Mouse (Mus musculus): ENCODE measurements around the gene Stk17b.
"Not testable (repeated sequence)": the region's sequence is repeated elsewhere in the genome, so short reads cannot be mapped to it uniquely, and the experiment has no call there.

Gene Stk17b

DNA sequence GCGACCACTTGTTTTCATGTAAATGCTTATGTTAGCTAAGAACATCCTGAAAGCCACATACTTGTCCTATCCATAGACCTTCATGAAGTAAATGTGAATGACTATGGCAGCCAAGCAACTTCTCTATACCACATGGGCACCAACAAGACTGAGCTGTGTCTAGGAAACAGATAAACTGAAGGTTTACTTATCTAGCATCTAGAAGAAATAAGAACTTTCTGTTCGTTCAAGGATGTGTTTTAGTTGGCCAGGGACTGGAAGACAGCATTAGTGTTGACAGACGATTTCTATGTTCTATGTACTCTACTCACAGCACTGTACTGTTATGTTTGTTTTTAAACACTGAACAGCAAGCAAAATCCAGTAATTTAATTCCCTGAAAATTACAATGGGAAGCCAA is 2.9 kb downstream of the Stk17b start:
- no peak for DNase-seq (ENCODE audit: low spot score)

DNA sequence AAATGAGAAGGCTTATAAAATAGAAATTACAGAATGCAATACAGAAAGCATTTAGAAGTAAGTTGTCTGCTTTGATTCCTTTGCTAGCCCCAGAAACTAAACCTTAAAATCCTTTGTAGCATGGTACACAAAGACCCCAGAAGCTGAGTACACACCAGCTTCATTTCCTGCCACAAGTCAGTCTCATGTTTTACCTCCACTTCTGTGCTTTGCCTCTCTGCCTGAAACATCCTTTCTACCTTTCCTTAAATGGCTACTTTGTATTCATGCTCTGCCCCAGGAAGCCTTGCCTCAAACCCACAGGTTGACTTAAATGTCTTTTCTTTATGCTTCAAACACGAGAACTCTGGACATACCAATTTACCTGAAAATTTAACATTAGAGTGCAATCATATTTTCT is 3.7 kb downstream of the Stk17b start:
- no peak for DNase-seq (ENCODE audit: low spot score)

DNA sequence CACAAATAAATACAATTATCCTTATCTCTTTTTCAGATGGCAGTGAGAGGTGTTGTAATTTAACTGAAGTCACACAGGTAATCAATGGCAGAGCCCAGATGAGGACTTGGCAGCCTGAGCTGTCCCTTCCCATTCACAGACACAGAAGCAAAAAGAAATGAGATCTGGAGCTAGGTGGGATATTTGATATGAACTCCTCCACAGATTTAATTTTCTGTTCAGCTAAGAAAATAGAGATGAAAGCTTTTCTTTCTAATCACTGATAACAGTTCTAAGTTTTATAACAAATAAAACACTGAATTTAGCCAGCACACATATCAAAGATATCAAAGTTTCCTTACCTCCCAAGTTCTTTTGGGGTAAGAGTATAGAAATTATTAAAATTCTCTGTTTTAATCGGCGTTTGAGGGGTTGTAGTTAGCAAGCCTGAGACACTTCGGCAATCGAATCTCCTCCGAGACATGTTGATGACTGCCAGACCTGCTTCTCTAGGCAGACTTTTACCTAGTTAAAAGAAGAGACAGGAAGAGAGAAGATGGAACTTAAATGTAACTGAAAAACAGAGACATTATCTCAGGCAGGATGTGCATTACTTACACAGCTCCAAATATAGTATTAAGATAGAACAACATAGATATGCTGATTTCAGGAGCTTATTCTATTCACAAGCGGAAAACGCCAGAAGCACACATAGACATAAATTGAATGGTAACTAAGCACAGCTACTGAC is 8.7 kb downstream of the Stk17b start:
- no peak for DNase-seq (ENCODE audit: low spot score)

DNA sequence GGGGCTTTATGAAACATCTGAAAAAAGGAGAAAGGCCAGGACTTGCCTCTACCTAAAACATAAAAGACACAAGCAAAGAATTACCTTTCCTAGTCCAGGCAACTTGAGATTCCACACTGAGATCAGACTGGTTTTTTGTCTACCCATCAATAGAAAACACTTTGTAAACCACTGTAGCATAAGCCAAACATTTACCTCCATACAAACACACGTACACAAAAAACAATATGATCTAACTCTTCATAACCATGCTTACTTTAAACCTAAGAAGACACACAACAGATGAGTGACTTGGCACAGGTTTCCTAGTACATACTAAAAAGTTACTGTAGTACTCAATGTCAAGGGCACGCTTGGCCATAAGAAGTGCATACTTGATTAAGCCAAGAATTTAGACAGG is 9.5 kb downstream of the Stk17b start:
- DNase-seq (ENCODE audit: low spot score), result no peak

DNA sequence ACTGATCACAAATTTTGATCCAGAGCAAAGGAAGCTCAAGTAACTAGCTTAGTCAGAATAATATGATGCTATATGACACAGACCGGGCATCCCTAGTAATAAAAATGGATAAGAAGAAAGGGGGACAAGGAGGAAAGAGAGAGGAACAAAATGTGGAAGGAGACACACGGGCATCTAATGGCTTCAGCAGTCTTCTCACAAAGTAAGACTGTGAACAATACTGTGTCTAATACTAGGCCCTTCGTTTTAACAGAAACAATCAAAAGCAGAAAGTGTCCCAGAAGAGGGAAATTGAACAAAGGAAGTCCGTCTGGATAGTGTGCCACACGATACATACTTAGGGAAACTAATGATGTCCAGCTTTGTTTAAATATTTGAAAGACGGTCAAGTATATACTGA is 10.0 kb downstream of the Stk17b start:
- no peak for DNase-seq (ENCODE audit: low spot score)

DNA sequence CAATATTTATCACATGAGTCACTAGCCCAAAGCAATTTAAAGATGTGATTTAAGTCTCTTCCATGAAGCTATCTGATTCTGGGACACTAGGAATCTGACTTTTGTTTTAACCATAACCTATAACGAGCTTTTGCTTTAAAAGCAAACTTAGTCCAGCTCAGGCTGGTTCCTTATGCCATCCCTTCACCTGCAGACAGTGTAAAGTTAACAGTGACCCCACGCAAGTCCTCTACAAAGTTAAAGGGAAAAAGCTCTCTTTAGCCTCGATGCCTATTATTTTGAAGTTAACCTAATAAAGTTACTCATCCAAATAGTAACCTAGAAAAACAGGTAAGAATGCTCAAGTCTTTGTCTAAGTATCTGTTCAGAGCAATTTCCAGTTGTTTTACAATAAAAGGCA is 10.5 kb downstream of the Stk17b start:
- no peak for DNase-seq (ENCODE audit: low spot score)

DNA sequence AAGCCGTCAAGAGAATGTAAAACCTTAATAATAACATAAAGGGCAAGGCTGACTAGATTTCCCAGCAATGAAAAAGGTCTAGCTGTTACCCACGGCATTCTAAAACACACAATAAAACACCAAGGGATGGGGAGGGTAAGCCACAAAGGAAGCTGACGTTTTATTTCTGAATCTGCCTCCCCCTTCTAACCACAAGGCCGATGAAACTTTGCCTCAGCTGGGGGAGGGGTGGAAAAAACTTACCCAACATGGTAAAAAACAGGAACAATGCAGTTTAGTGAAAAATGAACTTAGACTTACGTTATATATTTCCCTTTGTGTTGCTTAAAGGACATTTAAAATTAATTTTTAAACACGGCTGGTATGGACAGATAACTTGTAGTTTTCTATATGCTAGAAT is 11.0 kb downstream of the Stk17b start:
- no peak for DNase-seq (ENCODE audit: low spot score)

DNA sequence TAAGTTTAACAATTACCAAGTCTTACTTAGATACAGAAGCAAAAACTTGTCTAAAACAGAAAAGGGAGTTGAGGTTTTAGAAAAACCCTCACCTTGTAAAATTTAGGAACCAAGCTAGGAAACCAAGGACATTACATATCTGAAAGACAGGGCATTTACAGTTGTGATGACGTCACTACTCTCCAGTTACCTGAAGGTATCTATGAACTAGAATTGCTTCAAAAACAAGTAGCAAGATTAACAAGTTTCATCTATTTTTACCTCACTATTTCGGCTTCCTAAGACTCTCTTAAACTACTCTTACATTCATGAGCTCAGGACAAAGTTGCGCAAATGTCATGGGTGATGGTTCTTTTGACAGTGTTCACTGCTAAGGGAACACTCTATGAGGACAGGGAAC is 12.1 kb downstream of the Stk17b start:
- no peak for DNase-seq (ENCODE audit: low spot score)

DNA sequence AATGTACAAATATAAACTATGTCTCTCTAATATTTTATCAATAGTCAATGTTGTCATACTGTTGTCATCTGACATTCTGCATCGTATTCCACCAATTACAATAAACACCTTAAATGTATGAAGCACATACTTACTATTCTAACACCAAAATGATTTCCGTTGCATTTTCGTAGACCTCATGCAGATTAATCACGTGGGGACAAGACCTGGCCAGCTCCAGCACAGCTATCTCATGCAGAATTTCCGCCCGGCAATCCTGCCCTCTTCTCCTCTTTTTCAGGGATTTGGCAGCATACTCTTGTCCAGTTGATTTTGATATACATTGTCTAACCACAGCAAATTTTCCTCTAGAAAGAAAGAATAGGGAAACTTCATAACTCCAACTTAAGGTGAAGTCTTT is 13.5 kb downstream of the Stk17b start:
- DNase-seq (ENCODE audit: low spot score), result no peak

DNA sequence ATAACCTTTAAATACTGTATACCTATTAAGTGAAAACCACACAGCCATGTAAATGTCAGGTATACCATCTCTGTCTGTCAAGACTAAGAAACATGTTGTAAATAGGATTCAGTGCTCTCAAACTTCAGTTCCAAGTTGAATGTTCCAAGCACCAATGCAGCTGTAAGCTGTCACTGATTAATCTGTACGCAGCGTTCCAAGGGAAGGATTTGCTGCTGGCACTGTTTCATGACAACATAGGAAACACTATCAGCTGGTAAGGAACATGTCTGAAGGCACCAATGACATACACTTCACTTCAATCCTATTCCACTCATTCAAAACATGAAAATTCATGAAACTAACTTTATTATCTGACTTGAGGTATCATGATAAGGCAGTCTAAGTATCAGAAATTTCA is 18.9 kb downstream of the Stk17b start:
- no peak for DNase-seq (ENCODE audit: low spot score)

DNA sequence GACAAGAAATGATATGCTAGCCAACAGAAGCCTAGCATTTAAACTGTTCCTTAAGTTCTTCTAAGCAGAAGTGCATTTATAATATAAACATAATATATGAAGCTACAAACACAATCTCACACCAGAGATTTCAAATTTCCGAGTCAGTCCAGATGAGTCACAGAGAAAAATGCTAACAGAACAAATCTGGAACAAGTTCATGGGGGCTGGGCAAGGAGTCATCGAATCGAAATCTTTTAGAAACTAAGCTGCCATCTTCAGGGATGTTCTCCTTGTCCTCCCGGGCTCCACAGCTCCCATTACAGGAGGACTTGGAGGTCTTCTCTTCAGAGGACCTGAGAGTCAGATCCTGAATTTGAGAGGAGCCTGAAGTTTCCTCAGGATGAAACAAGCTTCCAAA is 27.7 kb downstream of the Stk17b start:
- no peak for DNase-seq (ENCODE audit: low spot score)

DNA sequence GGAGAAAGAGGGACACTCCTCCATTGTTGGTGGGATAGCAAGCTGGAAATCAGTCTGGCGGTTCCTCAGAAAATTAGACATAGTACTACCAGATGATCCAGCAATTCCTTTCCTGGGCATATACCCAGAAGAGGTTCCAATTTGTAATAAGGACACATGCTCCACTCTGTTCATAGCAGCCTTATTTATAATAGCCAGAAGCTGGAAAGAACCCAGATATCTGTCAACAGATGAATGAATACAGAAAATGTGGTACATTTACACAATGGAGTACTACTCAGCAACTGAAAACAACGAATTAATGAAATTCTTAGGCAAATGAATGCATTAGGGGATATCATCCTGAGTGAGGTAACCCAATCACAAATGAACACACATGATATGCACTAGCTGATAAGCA is 31.5 kb downstream of the Stk17b start:
- not testable (repeated sequence) for DNase-seq (ENCODE audit: low spot score)

DNA sequence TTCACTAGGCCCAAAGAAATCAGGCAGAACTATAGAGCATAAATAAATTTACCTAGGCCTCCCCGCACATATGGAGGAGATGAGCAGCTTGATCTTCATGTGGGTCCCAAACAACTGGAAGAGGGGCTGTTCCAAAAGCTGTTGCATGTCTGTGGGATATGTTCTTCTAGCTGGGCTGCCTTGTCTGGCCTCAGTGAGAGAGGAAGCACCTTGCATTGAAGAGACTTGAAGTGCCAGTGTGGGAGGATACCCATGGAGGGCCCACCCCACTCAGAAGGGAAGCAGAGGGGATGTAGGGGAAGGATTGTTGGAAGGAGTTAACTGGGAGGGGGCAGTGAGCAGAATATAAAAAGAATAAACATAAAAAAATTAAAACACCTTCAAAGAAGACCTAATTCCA is 33.9 kb downstream of the Stk17b start:
- DNase-seq (ENCODE audit: low spot score), result no peak

DNA sequence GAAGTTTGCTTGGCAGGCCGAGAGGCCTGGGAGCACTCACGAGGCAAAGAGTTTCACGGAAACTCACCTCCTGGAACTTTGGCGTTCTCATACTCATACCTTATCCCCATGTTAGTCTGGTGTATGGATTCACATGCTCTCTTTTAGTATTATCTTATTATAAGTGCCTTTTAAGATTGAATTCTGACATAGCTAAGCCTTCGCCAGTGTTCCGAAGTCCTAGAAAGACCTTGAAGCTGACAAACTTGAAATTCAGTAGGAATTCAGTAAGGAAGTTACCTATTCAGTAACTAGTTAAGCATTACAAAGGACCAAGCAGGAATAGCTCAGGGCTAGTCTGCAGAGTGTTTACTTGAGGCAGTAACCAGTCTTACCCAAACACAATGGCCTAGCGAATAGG is 34.3 kb downstream of the Stk17b start:
- DNase-seq (ENCODE audit: low spot score), result not testable (repeated sequence)

DNA sequence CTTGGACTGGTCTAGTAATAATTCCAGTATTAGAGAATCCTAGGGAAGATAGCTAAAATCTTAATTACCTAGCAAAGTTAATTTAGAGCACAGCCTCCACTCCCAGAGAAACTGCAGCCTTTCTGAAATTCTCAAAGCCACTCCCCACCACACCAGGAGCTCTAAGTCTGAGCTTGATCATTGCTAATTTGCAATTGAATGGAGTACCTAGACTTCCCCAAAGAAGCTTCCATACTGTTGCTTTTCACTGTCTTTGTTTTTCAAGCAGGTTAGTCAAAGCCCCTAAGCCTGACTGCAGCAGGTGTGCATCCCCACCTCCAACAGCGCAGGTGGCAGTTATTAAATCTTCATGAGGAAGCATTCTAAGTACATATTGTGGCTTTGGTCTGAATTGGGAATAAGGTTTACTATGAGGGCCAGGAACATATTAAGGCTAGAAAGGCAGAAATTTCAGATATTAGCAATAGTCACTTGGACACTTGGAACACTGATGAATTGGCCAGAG is 35.1 kb downstream of the Stk17b start:
- not testable (repeated sequence) for DNase-seq (ENCODE audit: low spot score)

DNA sequence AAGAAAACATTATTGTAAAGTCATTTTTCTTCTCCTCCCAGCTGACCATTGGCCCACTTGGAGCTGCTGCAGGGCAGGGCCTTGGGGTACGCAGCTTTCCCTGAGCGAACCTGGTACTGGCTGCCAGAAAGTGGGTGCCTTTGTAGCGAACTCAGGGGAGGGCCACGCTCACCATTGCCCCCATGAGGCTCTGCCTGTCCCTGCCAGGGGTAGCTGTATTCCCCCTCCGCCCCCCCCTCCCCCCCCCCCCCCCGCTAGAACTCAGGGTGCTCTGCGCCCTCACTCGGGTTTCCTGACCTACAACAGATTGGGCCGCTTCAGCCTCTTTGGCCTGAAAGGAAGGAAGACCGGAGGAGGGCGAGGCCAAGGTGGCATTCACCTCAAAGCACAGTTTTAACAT is 36.5 kb downstream of the Stk17b start:
- no peak for DNase-seq (ENCODE audit: low spot score)

DNA sequence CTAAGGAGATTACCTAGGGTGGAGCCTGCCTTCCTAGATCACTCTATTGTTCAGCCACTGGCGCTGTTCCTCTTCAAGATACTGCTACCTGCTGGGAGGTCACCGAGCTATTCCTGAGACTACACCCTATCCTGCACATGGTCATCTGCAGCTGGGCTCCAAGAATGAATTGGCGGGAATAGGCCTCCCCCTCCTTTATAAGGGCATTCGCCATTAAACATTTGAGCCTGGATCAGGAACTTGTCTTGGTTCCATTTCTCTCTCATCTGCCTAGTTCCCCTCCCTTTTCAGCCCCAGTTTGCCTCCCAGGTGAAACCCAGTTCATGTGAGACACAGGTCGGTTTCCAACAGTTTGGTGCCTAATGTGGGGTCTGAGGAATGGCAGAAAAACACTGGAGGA is 39.0 kb downstream of the Stk17b start:
- DNase-seq (ENCODE audit: low spot score), result no peak

DNA sequence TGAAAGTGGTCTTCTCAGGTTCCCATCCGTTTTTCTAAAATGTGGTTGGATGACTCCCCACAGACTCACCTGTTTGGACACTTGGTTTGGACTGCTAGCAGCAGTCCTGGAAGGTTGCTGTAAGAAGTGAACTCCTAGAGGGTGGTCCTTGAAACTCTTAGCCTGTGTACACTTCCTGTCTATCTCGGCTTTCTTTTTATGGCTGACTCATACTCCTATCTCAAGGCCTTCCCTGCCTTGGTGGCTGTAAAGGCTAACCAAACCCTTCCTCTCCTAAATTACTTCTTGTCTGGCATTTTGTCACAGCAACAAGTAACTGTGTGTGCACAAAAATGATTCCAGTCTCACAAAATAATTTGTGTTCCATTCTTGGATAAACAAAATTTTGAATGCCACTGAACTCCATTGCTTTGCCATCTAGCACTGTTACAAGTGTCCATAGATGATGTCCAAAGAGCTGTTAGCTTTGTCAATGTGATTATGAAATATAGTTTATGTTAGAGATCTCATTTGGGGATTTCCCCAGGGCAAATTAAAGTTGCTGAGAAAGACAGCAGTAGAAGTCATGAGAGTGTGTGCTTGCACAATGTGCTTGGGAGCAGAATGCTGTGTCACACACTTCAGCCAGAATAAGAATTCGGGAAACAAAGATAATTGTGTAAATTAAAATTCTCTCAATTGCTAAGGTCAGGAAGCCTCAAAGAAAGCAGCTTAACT is 43.1 kb downstream of the Stk17b start:
- DNase-seq (ENCODE audit: low spot score), result no peak

DNA sequence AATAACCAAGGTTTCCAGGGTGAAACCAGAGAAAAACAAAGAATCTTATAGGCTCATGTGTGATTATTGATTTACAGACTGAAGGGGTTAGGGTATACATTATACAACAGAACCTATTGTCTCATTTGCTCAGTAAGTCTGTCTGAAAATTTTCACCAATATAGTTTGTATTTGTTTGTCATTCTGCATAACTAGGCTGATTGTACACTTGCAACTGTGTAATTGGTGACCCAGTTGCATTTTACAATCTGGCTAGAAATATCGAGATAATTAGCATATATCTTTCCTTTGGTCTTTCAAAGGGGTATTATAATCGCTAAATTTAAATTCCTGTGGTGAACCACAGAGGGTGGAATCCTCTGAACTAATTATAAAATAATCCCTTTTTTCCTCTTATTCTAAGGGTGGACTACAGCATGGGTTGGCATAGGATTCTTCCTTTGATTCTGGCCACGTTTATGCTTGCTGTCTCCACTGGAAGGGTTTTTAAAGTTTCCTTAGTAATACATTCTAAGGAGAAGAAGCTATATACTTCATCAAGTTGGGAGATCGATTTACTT is 44.2 kb downstream of the Stk17b start:
- DNase-seq (ENCODE audit: low spot score), result no peak

DNA sequence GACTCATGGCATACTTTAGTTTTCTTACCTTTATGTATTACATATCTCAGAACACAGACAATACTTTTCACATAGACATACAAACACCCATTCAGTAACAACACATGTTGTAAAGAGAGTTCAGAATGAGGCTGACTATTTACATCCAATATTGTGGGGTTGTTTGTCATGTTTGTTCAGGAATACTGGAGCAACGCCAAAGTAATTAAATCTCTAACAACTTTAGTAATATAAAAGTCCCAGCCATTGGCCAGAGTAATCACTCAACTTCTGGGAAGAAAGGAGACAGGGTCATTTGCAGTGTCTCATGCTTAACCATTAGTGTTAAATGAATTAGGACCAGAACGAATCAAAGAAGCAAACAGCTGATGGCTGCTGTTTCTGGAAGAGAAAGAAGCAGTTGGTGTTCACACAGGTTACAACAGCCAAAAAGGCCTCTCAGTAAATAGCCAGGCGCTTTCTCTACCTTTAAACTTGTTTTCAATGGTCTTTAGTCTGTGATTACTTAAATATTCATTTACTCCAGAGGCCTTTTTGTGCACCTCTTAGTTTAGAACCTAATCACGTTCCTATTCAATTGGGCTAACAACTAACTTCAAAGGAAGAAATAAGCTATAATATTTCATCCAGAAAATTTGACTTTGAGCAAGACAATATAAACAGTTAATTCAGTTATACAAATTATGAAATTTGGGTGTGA is 44.8 kb downstream of the Stk17b start:
- DNase-seq (ENCODE audit: low spot score), result not testable (repeated sequence)

DNA sequence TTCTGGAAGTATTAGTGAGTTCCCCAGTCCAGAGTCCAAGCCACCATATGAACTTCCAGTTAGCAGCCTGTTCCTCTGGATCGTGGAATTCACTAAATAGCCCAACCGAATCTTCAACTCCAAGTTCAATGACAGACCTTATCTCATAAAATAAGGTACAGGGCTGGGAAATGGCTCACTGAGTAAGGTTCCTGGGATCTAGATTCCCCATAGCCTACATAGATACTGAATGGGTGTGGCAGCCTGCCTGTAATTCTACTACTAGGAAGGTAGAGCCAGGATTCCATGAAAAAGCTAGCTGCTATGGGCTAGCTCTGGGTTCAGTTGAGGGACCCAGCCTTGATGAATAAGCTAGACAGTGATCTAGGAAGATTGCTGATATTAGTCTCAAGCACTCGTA is 48.4 kb downstream of the Stk17b start:
- no peak for DNase-seq (ENCODE audit: low spot score)

DNA sequence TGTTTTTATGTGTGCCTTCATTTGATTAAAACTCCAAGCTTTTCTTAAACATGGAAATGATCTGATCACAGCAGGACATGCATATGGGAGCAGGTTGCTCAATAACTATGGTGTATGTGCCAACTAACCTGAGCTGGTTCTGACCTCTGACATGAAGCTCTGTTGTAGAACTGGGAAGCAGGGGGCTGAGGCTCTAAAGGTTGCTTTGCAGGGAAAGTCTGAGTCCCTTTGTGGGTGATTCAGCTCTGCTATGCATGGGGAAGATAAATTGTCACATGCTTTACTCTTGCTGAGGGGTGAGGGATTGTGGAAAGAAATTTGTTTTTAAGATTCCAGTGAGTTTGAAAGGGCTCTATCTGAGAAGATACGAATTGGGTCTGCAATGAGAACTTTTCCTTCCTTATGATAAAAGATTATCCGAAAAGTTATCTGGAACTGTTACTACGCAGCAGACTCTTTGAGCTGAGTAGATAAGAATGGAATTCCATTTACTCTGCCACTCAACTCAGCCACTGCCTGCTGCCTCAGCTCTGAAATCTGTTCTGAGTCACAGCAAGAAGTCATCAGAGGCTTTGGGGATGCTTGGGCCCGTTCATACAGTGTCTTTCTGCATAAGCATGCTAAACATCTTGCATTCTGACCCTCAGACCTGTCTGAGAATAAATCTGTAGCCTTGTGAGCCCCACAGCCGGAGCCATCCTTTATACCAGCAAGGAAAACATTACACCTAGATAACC is 56.4 kb downstream of the Stk17b start:
- no peak for DNase-seq (ENCODE audit: low spot score)
